Mouse (Mus musculus) monocyte, adult 5-6 weeks (primary cell): ENCODE measurements around the gene Hist1h2ah. TPM values are rescaled to one million over a fixed set of nuclear protein-coding genes. Genes with fewer than 3 reads are reported as not detected.

Source experiments
- ATAC-seq: fragments of 153-309, 156-312 bp; replicated peaks from 2 replicates; pipeline ENCODE4 v1.8.0; 2017; ENCODE audit warnings: mild to moderate bottlenecking; ENCODE audit not compliant: low TSS enrichment, insufficient number of reproducible peaks, severe bottlenecking, poor library complexity, low FRiP score
- total RNA-seq: library from RNA; stranded (forward); fragments of 200-1000, 200-491, 200-594 nt; gene quantifications from 3 replicates; pipeline ENCODE4 v1.2.3, GENCODE M21; 2017

The Hist1h2ah gene
- total RNA-seq, 1 experiment from 2014 or later, result not detected

GRCm38 (mm10) chr13:22019934-22020835, 15.2 kb downstream of the Hist1h2ah start:
- ATAC-seq, result no peak

- ATAC-seq, result peak; percentile 84
Observed at GRCm38 (mm10) chr13:22015479-22016450, 19.6 kb downstream of the Hist1h2ah start.

- ATAC-seq, result no peak
Observed at GRCm38 (mm10) chr13:22014411-22014845, 20.9 kb downstream of the Hist1h2ah start.

GRCm38 (mm10) chr13:22013716-22014115, 21.7 kb downstream of the Hist1h2ah start:
- no peak for ATAC-seq

GRCm38 (mm10) chr13:22009642-22010041, 25.7 kb downstream of the Hist1h2ah start, which contains the start of gene Prss16:
TSS of gene Prss16 (minus strand) at chr13:22009742.
- ATAC-seq, result no peak

GRCm38 (mm10) chr13:22008707-22009106, 26.7 kb downstream of the Hist1h2ah start:
- ATAC-seq, result no peak

- ATAC-seq, result no peak
Observed at GRCm38 (mm10) chr13:22007872-22008271, 27.5 kb downstream of the Hist1h2ah start.

- no peak for ATAC-seq
Observed at GRCm38 (mm10) chr13:22007121-22007510, 28.3 kb downstream of the Hist1h2ah start.

GRCm38 (mm10) chr13:22006334-22007120, 28.8 kb downstream of the Hist1h2ah start:
- ATAC-seq, result peak; percentile 33; the same call in 1 of the 2 replicates

GRCm38 (mm10) chr13:22005605-22006333, 29.6 kb downstream of the Hist1h2ah start:
- ATAC-seq, result no peak

GRCm38 (mm10) chr13:22001823-22002222, 33.5 kb downstream of the Hist1h2ah start:
- peak; percentile 48; the same call in 1 of the 2 replicates for ATAC-seq

GRCm38 (mm10) chr13:22001346-22001745, 34.0 kb downstream of the Hist1h2ah start:
- no peak for ATAC-seq

- ATAC-seq, result no peak
Observed at GRCm38 (mm10) chr13:21999147-21999546, 36.2 kb downstream of the Hist1h2ah start.

- ATAC-seq, result no peak
Observed at GRCm38 (mm10) chr13:21998412-21998811, 37.0 kb downstream of the Hist1h2ah start.

- no peak for ATAC-seq
Observed at GRCm38 (mm10) chr13:21997821-21998220, 37.5 kb downstream of the Hist1h2ah start.

- no peak for ATAC-seq
Observed at GRCm38 (mm10) chr13:21997201-21997820, 38.1 kb downstream of the Hist1h2ah start.

GRCm38 (mm10) chr13:21996840-21997185, 38.6 kb downstream of the Hist1h2ah start:
- ATAC-seq, result no peak
